Mouse (Mus musculus) bone marrow, adult 2 months (tissue): Measurements from ENCODE around the gene Pgs1. TPM values are rescaled to one million over a fixed set of nuclear protein-coding genes. Genes with fewer than 3 reads are reported as not detected.

ENCODE experiments used
- H3K27ac ChIP-seq: fragments of 200-500 bp; 2 replicates; pipeline ENCODE4 v1.5.1; 2012; ENCODE audit warnings: low read depth, mild to moderate bottlenecking, control low read depth, inconsistent platforms, low read length; ENCODE audit not compliant: control insufficient read depth, poor library complexity, insufficient read depth
- H3K4me1 ChIP-seq: fragments of 200-500 bp; 2 replicates; pipeline ENCODE4 v1.6.1; 2011; ENCODE audit warnings: low read length; ENCODE audit not compliant: control insufficient read depth, insufficient read depth
- H3K4me3 ChIP-seq: fragments of 200-500 bp; replicated peaks from 2 replicates; pipeline ENCODE3; 2011; ENCODE audit warnings: mild to moderate bottlenecking, low read depth, low read length, control low read depth; ENCODE audit not compliant: control insufficient read depth
- CTCF ChIP-seq: fragments of 200-500 bp; IDR thresholded peaks from 2 replicates; pipeline ENCODE4 v1.5.1; 2011; ENCODE audit warnings: low read length, control low read depth; ENCODE audit not compliant: control insufficient read depth, insufficient read depth
- POLR2A ChIP-seq: fragments of 200-500 bp; IDR thresholded peaks from 2 replicates; pipeline ENCODE4 v1.6.1; 2011; ENCODE audit warnings: low read depth, mild to moderate bottlenecking, control low read depth, low read length, borderline replicate concordance; ENCODE audit not compliant: control insufficient read depth
- WGBS: fragments of 180-500 bp; shearing (Covaris S2); methylation state at CpG from one replicate; pipeline ENCODE4 v1.1.7; 2018; 5-methylcytosine and 5-hydroxymethylcytosine counted together
- polyA plus RNA-seq: library from polyadenylated mRNA; stranded (reverse); fragments of >200 nt; gene quantifications from 2 replicates; pipeline ENCODE4 v1.2.4, GENCODE M21; 2011; ENCODE audit warnings: low replicate concordance; ENCODE audit not compliant: missing spikeins, insufficient read depth, insufficient read length

Gene Pgs1
- polyA plus RNA-seq, 1 experiment, result 67.5 TPM

DNA sequence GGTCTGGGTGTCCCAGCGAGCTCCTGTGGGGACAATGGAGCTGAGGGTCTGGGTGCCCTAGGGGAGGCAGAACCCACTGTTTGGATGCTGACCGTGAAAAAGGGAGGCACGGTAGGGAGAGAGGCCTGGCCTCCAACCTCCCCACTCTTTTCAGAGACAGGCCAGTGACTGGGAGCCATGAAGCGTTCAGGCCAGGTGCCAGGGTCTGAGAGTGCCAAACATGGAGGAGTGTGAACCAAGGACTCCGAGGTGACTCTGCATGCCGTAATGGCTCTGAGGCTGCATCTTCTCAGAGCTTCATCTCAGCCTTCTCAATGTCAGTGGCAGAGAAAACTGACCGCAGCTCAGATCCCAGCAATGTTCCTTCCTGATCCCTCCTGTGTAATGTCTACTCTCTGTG is 37.4 kb downstream of the Pgs1 start:
- TF ChIP-seq POLR2A, result no peak
- no peak for TF ChIP-seq CTCF
- Histone ChIP-seq H3K4me1 (no peaks in the 10 kb centered on the region), H3K27ac (no peak overlapping the region), H3K4me3 (no peak overlapping the region)
- 94% methylated on average over 7 of the region's 7 CpGs for WGBS

DNA sequence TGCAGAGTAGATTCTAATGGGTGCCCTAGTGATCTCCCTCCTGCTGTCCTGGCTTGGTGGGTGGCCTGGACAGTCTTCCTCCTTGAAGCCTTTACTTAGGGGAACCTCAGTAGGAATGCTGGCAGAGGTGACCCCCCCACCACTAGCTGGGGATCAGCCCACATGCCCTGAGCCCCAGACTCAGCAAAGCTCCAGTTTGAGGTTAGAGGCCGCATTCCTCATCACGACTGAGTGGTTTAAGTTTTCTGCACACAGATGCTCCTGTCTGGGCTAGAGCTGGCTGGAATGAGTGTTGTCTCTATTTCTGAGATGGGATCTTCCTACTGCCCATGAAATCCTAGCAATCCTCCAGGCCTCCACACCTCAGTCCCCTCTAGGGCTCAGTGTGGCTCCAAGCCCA is 38.0 kb downstream of the Pgs1 start:
- no peak for TF ChIP-seq POLR2A
- no peak for TF ChIP-seq CTCF
- no peaks in the 10 kb centered on the region for H3K4me1 ChIP-seq
- no peak overlapping the region for H3K4me3 ChIP-seq
- WGBS, result 94% methylated on average over 2 of the region's 2 CpGs
- H3K27ac ChIP-seq, result no peak overlapping the region

DNA sequence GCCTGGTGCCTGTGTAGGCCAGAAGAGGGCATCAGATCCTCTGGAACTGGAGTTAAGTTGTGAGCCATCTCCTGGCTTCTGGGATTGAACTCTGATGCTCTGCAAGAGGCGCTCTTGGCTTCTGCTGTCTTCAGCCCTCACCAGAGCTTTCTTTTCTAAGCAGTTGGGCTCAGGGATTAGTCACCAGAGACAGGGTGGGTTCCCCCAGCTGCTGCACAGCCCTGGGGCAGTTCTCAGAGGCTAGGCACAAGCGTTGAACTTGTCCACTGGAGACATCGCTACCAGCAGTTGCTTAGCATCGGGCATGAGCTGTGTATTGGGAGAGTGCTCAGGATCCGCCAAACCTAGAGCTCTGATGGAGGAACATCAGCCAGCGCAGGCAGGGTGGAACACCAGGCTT is 43.1 kb downstream of the Pgs1 start:
- no peak overlapping the region for H3K27ac ChIP-seq
- H3K4me3 ChIP-seq, result no peak overlapping the region
- no peaks in the 10 kb centered on the region for H3K4me1 ChIP-seq
- 87% methylated on average over 6 of the region's 6 CpGs for WGBS
- no peak for TF ChIP-seq CTCF
- no peak for TF ChIP-seq POLR2A

DNA sequence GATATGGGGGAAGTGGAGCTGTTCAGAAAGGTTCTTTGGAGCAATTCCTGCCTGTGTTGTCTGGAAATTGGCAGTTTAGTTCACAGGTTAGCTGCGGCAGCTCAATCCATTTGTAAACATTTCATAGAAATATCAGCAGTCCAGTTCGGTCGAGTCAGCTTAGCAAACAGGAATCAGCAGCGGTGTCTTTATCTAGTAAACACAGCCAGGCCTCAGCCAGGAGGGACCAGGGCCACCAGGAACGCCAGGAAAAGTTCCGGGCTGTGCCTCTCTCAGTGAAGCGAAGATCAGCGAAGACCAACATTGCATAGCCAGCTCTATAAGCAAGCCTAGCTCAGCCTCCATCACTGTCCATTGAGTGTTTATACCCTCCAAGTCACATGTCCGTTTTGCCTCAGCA is 45.0 kb downstream of the Pgs1 start:
- Histone ChIP-seq H3K4me1 (no peaks in the 10 kb centered on the region), H3K27ac (no peak overlapping the region), H3K4me3 (no peak overlapping the region)
- TF ChIP-seq POLR2A, result no peak
- no peak for TF ChIP-seq CTCF
- WGBS, result 89% methylated on average over 9 of the region's 9 CpGs

DNA sequence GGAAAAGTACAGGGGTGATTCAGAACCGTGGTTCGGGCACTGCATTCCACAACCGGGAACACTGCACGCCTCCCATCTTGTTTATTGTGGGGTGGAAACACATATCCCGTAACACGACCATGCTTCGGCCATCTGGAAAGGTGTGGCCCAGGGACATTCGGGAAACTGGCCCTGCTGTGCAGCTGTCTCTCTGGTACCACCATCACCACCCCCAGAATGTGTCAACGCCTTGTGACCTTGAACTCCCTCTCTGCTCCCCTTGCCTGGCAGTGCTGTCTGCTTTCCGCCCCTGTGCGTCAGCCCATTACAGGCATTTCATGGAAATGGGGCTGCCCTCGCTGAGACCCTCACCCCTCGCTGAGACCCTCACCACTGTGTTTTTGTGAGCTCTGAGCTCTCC is 48.3 kb downstream of the Pgs1 start:
- TF ChIP-seq CTCF (no peak), POLR2A (no peak)
- 79% methylated on average over 13 of the region's 13 CpGs for WGBS
- Histone ChIP-seq H3K4me1 (no peaks in the 10 kb centered on the region), H3K27ac (no peak overlapping the region), H3K4me3 (no peak overlapping the region)

DNA sequence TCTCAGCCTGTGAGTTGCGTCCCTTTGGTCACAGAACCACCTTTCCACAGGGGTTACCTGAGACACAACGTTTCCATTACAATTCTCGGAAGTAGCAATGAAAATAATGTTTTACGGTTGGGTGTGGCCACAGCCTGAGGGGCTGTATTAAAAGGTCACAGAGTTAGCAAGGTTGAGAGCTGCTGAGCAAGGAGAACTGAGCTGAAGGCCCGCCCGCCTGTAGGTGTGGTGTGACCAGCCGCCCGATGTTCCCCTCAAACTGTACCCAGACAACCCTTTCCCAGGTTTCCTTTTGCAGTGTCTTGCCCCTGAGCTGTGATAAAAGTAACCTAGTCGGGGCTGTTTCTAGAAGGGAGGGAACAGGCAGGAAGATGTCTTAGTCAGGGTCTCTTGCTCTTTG is 49.0 kb downstream of the Pgs1 start:
- WGBS, result 60% methylated on average over 9 of the region's 9 CpGs
- Histone ChIP-seq H3K4me3 (no peak overlapping the region), H3K4me1 (no peaks in the 10 kb centered on the region), H3K27ac (no peak overlapping the region)
- TF ChIP-seq CTCF (no peak), POLR2A (no peak)

DNA sequence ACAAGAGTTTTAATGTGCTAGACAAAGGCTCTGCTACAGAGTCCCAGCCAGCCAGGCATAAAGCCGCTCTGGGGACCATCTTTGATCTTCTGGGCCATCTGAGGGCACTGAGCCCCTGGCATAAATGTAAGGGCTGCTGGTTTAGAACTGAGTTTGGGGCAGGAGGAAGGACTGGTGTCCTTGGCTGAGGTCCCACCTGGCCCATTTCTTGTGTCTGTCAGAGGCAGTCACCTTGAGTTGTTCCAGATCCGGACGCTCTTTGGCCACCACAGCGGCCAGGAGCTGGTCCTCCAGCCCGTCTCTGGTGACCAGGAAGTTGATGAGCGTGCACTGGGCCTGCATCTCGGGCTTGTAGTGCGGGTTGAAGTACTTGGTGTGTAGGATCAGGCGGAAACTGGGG is 56.7 kb downstream of the Pgs1 start:
- TF ChIP-seq CTCF, result no peak
- TF ChIP-seq POLR2A, result no peak
- H3K4me3 ChIP-seq, result no peak overlapping the region
- no peak overlapping the region for H3K27ac ChIP-seq
- WGBS, result 85% methylated on average over 9 of the region's 9 CpGs
- H3K4me1 ChIP-seq, result no peaks in the 10 kb centered on the region

DNA sequence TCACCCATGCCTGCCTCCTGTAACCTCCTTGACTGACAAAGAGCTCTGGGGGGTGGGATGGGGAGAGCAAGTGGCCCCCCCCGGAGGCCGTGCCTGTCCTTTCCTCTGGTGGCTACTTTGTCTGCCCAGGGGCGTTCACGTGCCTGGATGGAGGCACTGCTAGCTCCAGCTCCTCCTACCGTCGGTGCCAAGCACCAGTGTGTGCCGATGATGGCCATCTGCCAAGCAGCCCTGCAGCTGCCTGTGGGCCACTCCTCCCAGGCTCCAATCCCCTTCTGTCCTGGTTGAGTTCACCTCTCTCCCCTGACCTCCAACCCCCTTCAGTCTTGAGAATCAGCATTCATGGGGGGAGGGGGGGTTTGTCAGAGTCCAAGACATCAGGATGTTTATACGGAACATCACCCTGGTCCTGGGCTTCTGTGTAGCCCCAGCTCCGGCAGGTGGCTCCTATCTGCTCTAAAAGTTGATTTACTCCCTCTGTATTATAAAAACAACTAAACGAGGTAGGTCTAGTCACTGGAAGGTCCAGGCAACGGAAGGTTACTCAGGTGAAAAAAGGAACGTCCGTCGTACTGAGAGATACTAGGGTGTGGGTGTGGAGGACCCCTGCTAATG is 57.3 kb downstream of the Pgs1 start:
- Histone ChIP-seq H3K4me3 (no peak overlapping the region), H3K27ac (no peak overlapping the region), H3K4me1 (no peaks in the 10 kb centered on the region)
- 64% methylated on average over 14 of the region's 14 CpGs for WGBS
- TF ChIP-seq POLR2A (no peak), CTCF (no peak)

DNA sequence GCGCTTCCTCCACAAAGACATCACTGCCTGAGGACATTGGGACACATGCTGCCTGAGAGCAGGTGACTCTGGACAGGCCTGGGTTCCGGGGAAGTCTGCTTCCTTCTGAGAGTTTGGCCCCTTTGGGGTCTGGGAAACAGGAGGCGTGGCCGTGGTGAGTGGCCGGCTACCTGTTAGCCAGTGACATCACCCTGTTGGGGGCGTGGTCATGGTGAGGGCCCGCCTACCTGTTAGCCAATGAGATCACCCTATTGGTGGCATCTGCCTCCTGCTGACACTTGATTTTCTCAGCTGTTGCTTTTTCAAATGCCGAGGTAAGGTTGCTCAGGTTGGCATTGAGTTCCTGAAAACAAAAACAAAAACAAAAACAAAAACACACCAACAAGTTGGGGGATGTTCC is 63.5 kb downstream of the Pgs1 start:
- 59% methylated on average over 8 of the region's 8 CpGs for WGBS
- TF ChIP-seq POLR2A (no peak), CTCF (no peak)
- no peaks in the 10 kb centered on the region for H3K4me1 ChIP-seq
- H3K27ac ChIP-seq, result no peak overlapping the region
- no peak overlapping the region for H3K4me3 ChIP-seq
